Mouse (Mus musculus): Measurements from ENCODE around the gene Hfe2.
"Not testable (repeated sequence)": the region's sequence is repeated elsewhere in the genome, so short reads cannot be mapped to it uniquely, and the experiment has no call there.

Gene Hfe2

DNA sequence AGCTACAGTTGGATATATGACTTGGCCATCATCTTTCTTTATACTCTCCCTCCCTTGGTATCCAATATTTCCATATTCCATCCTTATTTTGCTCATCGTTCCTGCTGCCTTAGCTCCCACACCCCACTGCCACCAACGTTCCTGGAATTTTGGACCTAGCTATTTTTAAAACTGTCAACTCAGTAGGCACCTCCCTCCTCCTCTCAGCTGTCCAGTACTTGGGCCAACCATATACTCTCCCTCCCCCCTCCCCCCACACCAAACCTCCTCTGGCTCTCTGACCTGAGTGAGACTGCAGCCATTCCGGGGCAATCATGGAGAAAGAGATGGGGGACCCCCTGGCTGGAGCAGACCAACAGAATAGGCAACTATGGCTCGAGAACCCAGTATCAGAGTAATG, at the start of gene Hfe2:
Hfe2 (plus strand) TSS at position 259 of the 400 bp plus-strand sequence.
- DNase-seq (ENCODE audit: low spot score): no peak

DNA sequence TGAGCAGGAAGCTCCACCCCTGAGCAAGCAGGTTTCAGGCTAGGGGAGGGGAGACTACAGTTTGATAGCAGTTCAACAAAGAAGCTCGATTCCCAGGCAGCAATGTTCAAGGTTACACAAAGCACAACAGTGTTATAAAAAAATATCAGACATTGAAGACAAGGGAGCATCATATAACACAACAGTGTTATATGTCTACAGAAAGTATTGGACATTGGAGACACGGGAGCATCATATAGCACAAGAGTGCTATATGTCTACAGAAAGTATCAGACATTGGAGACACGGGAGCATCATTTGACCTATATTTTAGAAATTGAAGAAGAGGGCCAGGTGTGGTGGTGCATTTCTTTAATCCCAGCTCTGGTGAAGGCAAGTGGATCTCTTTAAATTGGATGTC, 47.9 kb upstream of the Hfe2 start:
- no peak for DNase-seq (ENCODE audit: low spot score)

DNA sequence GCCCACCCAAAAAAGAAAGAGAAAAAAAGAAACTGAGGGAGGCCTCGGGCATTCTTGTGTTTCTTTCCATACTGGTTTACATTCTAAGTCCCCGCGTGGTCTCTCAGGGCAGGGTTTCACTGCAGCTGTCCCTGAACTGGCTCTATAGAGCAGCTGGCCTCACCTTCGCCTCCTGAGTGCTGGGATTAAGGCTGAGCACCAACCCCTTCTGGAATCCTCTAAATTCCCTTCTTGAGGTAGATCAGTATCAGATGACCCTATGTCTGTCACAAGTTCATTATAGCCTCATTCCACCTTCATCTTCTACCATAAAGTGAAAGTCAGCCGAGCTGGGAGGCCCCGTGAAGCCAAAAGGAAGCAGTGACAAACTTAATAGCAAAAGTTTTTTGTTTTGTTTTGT, 47.4 kb upstream of the Hfe2 start:
- no peak for DNase-seq (ENCODE audit: low spot score)

DNA sequence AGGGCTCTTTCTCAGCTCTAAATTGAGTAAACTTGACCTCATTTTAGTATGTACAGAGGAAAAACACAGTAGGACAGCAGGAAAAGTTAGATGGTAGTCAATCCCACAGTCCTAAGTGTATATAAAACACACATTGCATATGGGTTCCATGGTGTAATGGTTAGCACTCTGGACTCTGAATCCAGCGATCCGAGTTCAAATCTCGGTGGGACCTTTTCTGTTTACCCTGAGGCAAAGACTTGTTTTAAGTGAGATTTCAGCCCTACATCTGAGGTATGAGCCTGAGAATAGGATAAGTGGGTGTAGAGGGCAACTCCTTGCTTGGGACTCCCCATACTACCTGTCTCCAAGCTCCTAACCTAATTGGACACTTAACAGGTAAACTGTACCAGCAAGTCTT, 45.7 kb upstream of the Hfe2 start:
- DNase-seq (ENCODE audit: low spot score): no peak

DNA sequence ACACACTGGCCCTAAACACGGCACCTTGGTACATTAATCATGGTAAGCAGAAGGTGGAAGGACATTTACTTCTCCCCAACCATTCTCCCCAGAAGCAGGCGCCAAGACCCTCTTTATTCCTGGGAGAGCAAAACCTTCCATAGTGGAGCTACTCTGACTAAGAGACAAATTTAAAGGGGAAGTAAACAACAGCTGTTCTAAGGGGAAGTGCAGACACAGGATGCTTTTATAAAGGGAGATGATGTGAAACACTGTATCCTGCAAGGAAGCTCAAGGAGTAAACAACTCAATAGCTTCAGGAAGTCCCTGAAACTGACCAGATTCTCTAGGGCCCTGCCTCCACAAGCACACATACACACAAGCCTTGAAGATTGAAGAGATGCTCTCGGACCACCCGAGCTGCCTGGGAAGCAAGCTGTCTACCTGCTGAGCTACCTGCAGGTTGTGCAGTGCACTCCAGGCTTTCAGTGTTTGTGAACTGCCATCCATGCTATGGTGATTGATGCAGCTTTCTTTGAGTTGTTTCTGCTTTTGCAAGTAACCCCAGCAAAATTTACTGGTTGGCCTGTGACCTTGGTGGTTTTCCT, 44.2 kb upstream of the Hfe2 start:
- DNase-seq (ENCODE audit: low spot score): no peak

DNA sequence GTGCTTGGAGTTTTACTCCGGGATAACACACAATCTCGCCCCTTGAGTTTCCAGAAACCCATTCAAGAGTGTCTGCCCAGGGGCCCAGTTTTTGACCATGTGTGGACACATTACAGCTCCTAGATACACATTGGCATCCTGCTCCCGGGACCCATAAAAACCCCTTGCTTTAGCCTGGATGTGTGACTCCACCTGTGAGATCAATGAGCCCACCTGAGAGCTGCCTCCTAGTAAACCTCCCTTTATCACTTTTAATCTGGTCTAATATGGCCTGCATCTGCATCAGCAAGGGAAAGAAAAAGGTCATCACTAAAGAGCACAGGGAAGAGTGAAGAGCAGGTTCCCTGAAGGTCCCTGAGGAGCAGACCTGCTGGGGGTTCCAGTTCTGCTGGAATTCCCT, 43.1 kb upstream of the Hfe2 start:
- no peak for DNase-seq (ENCODE audit: low spot score)

DNA sequence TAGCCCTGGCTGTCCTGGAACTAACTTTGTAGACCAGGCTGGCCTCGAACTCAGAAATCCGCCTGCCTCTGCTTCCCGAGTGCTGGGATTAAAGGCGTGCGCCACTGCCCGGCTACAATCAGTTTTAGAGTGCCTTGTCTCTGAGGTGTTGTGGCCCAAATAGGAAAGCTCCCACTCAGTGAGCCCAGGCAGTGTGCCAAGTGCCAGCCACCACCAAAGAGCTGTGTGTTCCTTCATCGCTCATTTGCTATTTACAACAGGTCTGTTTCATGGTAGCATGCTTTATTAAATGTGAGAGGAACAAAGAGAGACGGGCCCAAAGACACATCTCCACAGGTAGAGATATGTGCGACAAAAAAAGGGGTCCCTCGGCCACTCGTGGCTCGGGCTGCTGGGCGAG, 42.5 kb upstream of the Hfe2 start:
- DNase-seq (ENCODE audit: low spot score): no peak

DNA sequence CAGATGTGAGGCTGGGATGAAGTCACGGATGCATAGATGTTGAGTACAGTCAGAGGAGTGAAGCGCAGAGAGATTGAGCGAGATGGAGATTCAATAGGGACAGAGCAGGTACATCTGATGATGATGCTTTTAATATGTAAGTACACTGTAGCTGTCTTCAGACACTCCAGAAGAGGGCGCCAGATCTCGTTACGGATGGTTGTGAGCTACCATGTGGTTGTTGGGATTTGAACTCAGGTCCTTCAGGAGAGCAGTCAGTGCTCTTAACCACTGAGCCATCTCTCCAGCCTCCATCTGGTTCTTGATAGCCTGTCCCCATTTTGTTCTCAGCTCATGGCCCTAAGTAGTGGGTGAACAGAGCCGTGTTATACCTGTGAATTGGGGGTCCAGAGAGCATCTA, 41.9 kb upstream of the Hfe2 start:
- DNase-seq (ENCODE audit: low spot score): not testable (repeated sequence)

DNA sequence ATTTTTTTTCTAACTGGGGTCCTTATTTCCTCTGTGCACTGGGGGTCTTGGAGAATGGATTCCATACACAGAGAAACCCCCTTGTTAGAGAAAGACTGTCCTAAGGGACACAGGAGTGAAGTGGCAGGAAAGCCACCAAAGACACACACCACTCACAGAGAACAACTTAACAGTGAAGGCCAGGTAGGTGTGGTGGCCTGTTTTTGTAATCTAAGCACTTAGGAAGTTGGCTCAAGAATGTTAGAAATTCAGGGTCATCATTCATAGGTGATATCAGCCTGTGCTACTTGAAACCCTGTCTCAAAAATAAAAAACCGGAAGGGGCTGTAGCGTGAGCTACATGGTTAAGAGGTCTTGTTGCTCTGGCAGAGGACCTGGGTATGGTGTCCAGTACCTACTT, 41.0 kb upstream of the Hfe2 start:
- no peak for DNase-seq (ENCODE audit: low spot score)

DNA sequence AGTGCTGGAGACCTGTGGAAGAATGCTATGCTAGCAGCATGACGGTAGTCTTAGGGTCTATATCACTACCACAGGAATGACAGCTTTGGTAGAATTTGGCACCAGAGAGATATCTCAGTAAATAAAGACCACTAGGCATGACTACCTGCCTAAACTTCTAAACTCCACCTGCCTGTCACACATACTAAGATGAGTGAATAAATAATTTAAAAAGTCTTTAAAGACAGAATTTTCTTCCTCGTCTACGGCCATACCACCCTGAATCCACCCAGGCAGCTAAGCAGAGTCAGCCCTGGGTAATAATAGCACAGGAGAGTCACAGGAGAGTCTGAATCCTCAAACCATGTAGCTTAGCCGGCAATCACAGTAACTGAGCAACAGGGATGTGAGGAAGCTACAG, 40.1 kb upstream of the Hfe2 start:
- DNase-seq (ENCODE audit: low spot score): no peak

DNA sequence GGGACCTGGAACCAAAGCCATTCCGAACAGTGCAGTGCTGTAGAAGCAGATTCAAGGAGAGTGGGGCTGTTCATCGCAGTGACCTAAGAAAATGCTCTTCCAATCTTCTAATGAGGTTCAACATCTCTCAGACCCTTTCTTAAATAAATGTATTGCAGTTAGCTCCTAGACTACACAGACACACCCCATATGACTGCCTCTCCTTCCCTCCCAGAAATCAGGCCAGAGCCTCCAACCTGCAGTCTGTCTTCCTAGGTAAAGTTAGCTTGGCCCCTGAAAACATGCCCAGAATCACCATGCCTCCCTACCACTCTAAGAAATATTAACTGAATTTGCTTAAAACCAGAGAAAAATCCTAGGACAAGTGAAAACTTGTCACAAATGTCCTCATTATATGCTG, 39.6 kb upstream of the Hfe2 start:
- DNase-seq (ENCODE audit: low spot score): no peak

DNA sequence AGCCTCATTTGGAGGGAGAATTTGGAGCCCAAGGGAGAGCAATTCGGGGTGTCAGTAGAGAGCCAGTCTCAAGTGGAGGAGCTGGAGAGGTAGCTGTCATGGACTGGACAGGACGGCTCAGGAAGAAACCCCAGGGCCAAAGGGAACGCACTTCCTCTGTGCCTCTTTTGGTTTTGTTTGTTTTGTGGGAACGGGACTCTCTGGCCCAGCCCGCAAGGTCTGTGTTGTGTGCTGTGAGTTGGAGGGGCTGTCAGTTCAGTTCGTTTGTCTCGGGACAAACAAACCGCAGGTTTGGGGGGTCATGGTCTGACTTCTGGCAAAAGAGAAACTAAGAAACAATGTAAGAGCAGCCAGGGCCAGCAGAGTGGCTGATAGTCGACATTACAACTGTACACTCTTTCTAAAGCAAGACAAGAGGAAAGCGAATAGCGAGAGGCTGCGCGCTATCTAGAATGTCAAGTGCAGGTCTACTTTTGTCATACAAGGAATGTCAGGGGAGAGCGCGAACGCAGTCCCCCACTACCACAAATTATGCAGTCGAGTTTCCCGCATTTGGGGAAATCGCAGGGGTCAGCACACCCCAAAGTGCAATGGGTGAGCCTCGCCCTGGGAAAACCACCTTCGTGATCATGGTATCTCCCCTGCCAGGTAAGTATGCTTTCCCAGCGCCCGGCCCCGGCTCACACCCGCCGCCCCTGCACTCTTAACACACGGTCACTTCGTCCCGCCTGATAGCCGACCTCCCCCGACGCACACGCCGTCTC, 38.7 kb upstream of the Hfe2 start:
- not testable (repeated sequence) for DNase-seq (ENCODE audit: low spot score)

DNA sequence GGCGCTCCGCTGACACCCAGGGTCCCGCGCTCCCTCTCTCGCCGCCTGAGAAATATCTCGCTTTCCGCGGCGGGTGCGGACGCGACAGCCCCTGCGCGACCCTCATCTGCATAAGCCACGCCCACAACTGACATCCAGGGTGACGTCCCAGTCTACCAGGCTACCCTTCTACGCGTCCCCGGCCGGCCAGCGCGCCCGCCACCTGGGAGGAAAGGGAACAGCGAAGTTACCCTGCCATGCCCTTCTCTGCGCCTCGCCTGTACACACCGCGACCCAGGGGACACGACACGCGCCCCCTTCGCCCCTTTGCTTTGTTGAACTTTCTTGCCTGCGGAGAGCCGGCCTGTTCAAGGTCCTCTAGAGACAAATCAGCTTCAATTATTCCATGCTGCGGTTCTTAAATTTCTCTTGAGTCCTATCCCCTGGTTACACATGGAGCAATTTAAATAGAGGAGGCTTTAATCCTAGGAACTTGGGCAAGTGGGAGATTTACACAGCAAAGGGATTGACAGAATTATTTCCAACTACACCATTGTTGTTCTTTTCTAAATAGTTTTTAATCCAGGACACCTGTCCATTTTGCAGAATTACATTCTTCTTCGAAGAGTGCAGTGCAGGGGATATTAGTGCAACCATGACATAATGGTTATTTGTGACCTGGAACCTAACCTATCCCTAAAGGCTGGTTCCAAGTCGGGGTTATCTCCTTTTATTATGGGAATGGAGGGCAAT, 38.0 kb upstream of the Hfe2 start:
- not testable (repeated sequence) for DNase-seq (ENCODE audit: low spot score)

DNA sequence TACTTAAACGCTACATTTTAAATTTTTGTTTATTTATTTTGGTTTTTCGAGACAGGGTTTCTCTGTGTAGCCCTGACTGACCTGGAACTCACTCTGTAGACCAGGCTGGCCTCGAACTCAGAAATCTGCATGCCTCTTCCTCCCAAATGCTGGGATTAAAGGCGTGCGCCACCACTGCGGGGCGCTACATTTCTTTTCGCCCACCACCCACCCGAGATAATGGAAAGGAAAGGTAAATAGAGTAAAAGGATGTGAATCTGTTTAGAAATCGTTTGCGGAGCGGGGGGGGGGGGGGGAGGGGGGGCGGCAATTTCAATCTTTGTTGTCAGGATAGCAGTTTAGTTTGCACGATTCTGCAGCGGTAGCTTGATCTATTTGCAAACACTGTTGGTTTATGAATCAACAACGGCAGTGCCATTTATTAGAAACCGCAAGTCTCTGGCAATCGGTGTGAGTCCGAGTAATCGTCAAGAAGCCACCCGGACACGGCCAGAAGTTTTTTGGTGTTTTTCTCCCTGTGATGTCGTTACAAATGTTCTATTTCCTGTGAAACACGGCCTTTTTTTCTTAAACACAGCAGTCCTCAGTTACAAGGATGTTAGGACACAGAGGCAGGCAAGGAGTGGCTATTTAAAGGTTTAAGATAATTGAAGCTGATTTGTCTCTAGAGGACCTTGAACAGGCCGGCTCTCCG, 37.2 kb upstream of the Hfe2 start:
- no peak for DNase-seq (ENCODE audit: low spot score)

DNA sequence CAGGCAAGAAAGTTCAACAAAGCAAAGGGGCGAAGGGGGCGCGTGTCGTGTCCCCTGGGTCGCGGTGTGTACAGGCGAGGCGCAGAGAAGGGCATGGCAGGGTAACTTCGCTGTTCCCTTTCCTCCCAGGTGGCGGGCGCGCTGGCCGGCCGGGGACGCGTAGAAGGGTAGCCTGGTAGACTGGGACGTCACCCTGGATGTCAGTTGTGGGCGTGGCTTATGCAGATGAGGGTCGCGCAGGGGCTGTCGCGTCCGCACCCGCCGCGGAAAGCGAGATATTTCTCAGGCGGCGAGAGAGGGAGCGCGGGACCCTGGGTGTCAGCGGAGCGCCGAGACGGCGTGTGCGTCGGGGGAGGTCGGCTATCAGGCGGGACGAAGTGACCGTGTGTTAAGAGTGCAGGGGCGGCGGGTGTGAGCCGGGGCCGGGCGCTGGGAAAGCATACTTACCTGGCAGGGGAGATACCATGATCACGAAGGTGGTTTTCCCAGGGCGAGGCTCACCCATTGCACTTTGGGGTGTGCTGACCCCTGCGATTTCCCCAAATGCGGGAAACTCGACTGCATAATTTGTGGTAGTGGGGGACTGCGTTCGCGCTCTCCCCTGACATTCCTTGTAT, 36.6 kb upstream of the Hfe2 start:
- not testable (repeated sequence) for DNase-seq (ENCODE audit: low spot score)

DNA sequence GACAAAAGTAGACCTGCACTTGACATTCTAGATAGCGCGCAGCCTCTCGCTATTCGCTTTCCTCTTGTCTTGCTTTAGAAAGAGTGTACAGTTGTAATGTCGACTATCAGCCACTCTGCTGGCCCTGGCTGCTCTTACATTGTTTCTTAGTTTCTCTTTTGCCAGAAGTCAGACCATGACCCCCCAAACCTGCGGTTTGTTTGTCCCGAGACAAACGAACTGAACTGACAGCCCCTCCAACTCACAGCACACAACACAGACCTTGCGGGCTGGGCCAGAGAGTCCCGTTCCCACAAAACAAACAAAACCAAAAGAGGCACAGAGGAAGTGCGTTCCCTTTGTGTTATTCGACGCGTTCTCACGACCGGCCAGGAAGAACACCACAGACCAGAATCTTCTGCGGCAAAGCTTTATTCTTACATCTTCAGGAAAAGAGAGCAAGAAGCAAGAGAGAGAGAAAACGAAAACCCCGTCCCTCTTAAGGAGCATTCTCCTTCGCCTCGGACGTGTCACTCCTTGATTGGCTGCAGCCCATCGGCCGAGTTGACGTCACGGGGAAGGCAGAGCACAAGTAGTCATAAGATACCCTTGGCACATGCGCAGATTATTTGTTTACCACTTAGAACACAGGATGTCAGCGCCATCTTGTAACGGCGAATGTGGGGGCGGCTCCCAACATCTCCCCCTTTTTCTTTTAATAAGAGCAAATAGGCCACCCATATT, 35.9 kb upstream of the Hfe2 start:
- not testable (repeated sequence) for DNase-seq (ENCODE audit: low spot score)

DNA sequence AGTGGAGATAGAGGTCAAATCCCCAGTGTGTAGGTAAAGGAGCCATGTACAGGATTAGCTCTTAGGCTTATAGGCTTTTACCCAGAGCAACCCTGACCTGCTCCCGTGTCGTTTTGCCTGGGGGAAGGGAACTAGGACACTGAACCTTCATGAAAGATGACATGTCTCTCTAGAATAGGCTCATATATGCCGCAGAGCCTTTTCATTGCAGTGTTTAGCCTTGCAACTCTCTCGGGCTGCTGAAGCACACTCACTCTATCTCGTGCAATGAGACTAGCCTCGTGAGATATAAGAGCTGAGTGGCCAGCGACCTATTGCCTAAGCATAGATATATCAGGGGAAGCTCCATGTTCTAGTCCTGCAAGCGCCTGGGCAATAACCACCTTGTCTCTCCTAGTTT, 35.3 kb upstream of the Hfe2 start:
- DNase-seq (ENCODE audit: low spot score): not testable (repeated sequence)

DNA sequence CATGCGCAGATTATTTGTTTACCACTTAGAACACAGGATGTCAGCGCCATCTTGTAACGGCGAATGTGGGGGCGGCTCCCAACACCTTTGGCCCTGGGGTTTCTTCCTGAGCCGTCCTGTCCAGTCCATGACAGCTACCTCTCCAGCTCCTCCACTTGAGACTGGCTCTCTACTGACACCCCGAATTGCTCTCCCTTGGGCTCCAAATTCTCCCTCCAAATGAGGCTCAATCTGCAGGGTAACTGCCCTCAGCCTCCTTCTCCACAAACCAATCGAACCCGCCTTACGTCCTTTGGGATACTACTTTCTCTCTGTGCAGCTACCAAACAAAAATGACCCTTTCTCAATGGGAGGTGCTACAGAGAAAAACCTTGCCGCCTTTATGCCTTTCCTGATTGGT, 30.5 kb upstream of the Hfe2 start:
- DNase-seq (ENCODE audit: low spot score): not testable (repeated sequence)

DNA sequence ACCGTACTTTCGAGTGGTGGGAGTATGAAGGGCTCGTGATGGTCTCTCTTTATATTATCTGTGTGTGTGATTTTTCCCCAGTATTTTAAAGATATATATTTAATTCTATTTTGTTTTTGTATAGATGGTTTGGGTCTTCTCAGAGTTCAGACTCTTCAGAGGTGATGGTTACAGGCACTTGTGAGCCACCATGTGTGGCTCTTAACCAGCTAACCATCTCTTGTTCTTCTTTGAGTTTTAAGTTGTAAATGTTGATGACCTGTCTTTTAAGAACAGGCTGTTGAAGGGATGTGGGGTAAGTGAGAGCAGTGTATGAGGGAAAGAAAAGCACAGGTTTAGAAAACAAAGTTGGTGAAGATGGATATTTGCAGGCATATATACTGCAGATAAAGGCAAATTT, 30.1 kb upstream of the Hfe2 start:
- DNase-seq (ENCODE audit: low spot score): no peak

DNA sequence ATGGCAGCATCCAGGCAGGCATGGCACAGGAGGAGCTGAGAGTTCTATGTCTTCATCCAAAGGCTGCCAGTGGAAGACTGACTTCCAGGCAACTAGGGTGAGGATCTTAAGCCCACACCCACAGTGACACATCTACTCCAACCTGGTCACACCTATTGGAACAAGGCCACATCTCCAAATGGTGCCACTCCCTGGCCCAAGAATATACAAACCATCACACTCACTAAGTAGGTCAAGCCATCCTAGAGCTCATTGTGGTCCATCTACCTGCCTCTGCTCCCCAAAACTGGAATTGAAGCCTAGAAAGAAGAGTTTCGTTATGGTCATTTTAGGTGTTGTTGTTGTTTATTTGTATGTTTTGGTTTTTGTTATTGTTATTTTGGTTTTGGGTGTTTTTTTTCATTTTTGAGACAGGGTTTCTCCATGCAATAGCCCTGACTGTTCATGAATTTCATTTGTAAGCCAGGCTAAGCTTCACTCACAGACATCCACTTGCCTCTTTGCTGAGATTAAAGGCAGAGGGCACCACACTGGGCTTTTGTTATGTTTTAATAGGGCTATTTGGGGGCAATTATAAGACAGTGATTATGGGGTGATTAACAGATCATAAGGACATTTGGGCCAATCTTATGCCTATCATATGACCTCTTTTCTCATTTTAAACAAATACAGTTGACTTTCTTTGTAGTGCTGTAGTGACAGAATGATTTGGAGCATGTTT, 29.3 kb upstream of the Hfe2 start:
- no peak for DNase-seq (ENCODE audit: low spot score)

DNA sequence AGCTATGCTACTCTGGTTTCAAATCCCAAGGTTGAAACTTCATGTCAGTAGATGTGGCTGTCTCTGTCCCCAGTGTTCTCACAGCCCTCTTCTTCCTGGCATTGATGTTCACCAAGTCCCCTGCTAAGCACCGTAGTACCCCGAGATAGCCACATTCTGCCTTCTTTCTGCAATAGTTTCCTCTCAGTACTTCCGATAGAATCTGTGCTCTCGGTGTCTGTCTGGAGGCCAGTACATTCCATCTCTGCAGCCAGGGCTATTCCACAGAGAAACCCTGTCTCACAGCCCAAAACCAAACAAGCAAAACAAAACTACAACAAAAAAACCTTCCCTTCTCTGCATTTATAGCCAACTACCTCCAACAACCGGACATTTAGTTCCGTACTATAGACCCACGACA, 28.8 kb upstream of the Hfe2 start:
- DNase-seq (ENCODE audit: low spot score): no peak
